Mouse (Mus musculus) kidney, adult 18-20 months (tissue): ENCODE measurements around the gene Olfr560.

ENCODE experiments used
- DNase-seq: peaks from one replicate; pipeline ENCODE4 v3.0.0; 2021

Olfr560 gene

DNA sequence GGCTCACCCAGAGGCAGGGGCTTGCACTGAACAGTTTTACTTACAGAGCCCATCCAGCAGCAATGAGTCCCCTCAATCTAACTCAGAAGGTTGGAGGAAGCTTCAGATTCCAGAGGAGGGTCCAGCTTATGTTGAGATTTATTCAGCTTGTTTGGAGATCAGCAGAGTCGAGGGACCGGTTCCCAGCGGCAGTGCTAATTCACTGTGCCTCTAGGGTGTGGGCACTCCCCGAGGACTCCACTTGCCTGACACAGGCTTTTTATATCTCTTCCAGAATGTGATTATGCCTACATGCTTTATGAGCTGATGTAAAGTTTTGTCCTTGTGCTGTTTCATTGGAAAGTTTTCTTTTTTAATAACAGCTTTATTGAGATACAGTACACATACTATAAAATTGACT is at the start of gene Olfr560, which contains the start of gene Olfr78:
Olfr560 (minus strand) TSS at position 101 of the 400 bp plus-strand sequence.
Olfr78 (minus strand) TSS at position 206 of the 400 bp plus-strand sequence.
- no peak for DNase-seq

- DNase-seq = no peak
Observed at GRCm38 (mm10) chr7:102803180-102803579, 44.0 kb upstream of the Olfr560 start, which contains the start of gene Olfr564. Olfr564 (plus strand) TSS chr7:102803480.

DNA sequence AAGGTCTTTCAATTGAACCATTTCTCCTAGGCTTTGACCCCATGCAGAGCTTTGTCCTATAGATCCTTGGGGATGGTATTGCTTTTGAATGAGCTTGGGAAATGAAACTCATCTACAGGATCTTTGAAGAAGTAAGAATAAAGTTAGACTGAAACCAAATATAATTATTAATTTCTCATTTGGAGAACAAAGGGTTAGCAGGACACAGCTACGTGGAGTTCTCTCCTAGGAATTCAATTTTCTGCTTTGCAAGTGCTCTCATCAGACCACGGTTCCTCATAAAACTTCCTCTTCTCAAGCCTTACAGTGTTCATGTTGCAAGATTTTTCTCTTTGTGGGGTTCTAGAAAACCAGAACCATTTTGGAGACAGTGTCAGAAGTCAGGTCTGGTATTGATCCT is 11.8 kb upstream of the Olfr560 start, which contains the start of gene Olfr561:
Olfr561 (plus strand) TSS at position 301 of the 400 bp plus-strand sequence.
- DNase-seq = no peak

DNA sequence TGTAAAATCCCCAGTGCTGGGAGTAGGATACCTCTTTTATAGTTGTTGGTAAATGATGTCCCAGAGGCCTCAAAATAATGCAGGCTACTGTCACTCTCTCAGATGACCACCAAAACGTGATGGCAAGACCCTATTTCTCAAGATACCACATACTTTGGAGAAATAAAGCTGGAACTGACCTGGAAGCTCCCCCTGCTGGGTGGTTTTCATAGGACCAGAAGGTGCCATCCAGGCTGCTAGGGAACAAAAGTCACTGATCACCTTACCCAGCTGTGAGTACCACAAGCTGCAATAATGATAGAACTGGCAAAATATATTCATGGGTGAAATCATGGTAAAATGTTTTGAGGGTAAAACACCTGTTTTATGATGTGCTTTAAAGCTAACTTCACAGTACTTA is 7.1 kb downstream of the Olfr560 start:
- DNase-seq = no peak

DNA sequence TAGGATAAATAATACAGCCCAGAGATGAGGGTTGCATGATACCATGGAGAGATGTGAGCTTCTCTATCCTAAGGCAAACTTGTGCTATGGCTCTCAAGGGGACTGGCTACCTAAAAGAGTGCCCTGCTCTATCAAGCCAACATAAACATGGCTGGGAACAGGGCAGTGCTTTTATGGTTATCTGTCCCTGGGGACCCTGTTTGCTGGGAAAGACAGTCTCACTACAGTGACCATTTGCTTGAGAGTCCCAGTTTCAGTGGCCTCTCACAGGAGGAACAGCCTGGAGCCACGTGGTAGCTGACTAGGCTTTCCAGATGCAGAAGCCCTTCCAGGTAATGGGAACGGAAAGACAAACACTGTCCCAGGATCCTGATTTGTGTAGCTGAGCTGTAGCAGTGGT is 21.5 kb downstream of the Olfr560 start:
- DNase-seq = no peak

DNA sequence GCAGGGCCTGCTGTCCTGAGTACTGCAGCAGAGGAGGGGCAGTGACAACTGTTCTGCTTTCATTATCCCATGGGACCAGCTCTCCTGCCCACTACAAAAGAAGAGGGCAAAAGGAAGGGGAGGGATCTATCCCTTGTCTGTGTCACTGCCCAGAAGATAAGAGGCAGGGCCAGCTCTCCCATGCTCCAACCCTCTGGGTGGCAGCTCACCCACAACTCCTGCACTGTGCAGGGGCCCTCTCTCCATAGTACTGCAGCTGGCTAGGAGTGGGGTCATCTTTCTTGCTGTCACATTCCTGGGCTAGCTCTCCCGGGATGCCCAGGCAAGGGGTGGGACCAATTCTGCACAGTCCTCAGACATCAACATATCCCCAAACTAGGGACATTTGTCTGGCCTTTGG is 25.4 kb downstream of the Olfr560 start:
- DNase-seq = no peak

DNA sequence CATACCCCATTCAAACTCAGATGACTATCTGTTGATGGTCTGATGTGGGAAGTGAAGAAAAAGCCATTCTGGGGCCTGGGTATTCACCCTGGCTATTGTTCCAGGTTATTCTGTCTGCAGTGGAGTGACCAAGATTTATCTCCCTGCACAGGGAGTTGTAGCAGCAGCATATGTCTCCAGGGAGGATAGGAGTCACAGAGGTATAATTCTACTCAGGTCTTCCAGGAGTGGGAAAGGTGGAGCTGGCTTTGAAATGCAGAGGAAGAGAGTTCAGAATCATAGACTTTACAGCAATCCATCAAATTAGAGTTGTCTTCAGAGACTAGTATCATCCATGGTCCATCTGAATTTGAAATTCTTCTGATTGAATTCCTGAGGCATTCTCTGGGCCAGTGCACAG is 31.8 kb downstream of the Olfr560 start, which contains the start of gene Olfr559:
Olfr559 (minus strand) TSS at position 101 of the 400 bp plus-strand sequence.
- DNase-seq = no peak

GRCm38 (mm10) chr7:102718970-102719369 is 40.2 kb downstream of the Olfr560 start, which contains the start of gene Olfr33:
Olfr33 (minus strand) TSS chr7:102719070.
- DNase-seq = no peak

- no peak for DNase-seq
Observed at GRCm38 (mm10) chr7:102701915-102702314, 57.3 kb downstream of the Olfr560 start, which contains the start of gene Olfr558. Olfr558 (plus strand) TSS chr7:102702215.
